Mouse (Mus musculus) left cerebral cortex, adult 8-10 months (tissue): ENCODE results near the gene Nfkbid. TPM values are rescaled to one million over a fixed set of nuclear protein-coding genes. Genes with fewer than 3 reads are reported as not detected.
A peak's percentile ranks its signal among the peaks of the same experiment; 100 is the strongest.
"Not testable (repeated sequence)": the region's sequence is repeated elsewhere in the genome, so short reads cannot be mapped to it uniquely, and the experiment has no call there.

Experiments used
- DNase-seq, 2 experiments: peaks; one replicate each; pipeline ENCODE4 v3.0.0; 2022; ENCODE audit warnings: low spot score in 2 of 2
- total RNA-seq, 4 experiments: library from RNA; stranded (reverse); gene quantifications; 2 replicates each; pipeline ENCODE4 v1.2.4; 2022

Gene Nfkbid
- total RNA-seq, 4 experiments from 2014 or later: 2.2 to 4.5 (median 2.8) TPM

- no peak for DNase-seq
Measured at GRCm38 (mm10) chr7:30463996-30464395, 42.5 kb downstream of the Nfkbid start.

GRCm38 (mm10) chr7:30464816-30465300 lies 43.3 kb downstream of the Nfkbid start:
- no peak for DNase-seq

GRCm38 (mm10) chr7:30472411-30472810 lies 50.9 kb downstream of the Nfkbid start:
- DNase-seq: no peak

- no peak for DNase-seq
Measured at GRCm38 (mm10) chr7:30474999-30475398, 53.5 kb downstream of the Nfkbid start.

GRCm38 (mm10) chr7:30476136-30476535 lies 54.6 kb downstream of the Nfkbid start:
- not testable (repeated sequence) for DNase-seq

GRCm38 (mm10) chr7:30477415-30478381 lies 56.2 kb downstream of the Nfkbid start:
- peak in 1 of 2 experiments; percentile 57 for DNase-seq

Other genes with a start within 250 kb of the Nfkbid start
- gene Cox7a1, start 237.6 kb upstream of the Nfkbid start, total RNA-seq: 1 to 10 TPM; 3.7 to 9.1 (median 5.7) TPM
- gene Capns1, start 222.9 kb upstream of the Nfkbid start, total RNA-seq: 100 to 1,000 TPM; 173 to 205 (median 180) TPM
- gene Polr2i, start 189.8 kb upstream of the Nfkbid start, total RNA-seq: 10 to 100 TPM; 56.6 to 66.4 (median 60.7) TPM
- gene Tbcb, start 189.5 kb upstream of the Nfkbid start, total RNA-seq: 100 to 1,000 TPM; 119 to 124 (median 122) TPM
- not detected for gene Ovol3, start 186.0 kb upstream of the Nfkbid start, total RNA-seq
- gene Thap8, start 141.6 kb upstream of the Nfkbid start, total RNA-seq: under 1 TPM; 0.36 to 0.50 (median 0.38) TPM
- 1 to 10 TPM; 1.4 to 2.9 (median 1.8) TPM for gene Wdr62, start 141.3 kb upstream of the Nfkbid start, total RNA-seq
- gene Clip3, start 130.0 kb upstream of the Nfkbid start, total RNA-seq: 100 to 1,000 TPM; 377 to 471 (median 424) TPM
- 10 to 100 TPM; 60.6 to 74.5 (median 62.8) TPM for gene Alkbh6, start 113.0 kb upstream of the Nfkbid start, total RNA-seq
- 10 to 100 TPM in 1 of 4 experiments, 1 to 10 TPM in 3; 7.4 to 10.5 (median 8.8) TPM for gene Syne4, start 106.9 kb upstream of the Nfkbid start, total RNA-seq
- gene E130208F15Rik, start 100.0 kb upstream of the Nfkbid start, total RNA-seq: under 1 TPM in 3 of 4 experiments, not detected in 1; 0.34 to 0.87 (median 0.48) TPM
- gene Sdhaf1, start 97.8 kb upstream of the Nfkbid start, total RNA-seq: 10 to 100 TPM in 1 of 4 experiments, 1 to 10 TPM in 3; 8.3 to 10.0 (median 9.0) TPM
- 10 to 100 TPM; 29.0 to 31.8 (median 31.0) TPM for gene Lrfn3, start 59.0 kb upstream of the Nfkbid start, total RNA-seq
- 100 to 1,000 TPM in 2 of 4 experiments, 10 to 100 TPM in 2; 25.2 to 334 (median 134) TPM for gene Tyrobp, start 8.0 kb upstream of the Nfkbid start, total RNA-seq
- 1 to 10 TPM in 3 of 4 experiments, not detected in 1; 1.4 to 3.0 (median 2.1) TPM for gene Hcst, start 1.9 kb upstream of the Nfkbid start, total RNA-seq
- gene Aplp1, start 23.8 kb downstream of the Nfkbid start, total RNA-seq: 1,000 to 10,000 TPM; 1,239 to 1,309 (median 1,269) TPM
- 10 to 100 TPM in 1 of 4 experiments, 1 to 10 TPM in 3; 5.5 to 10.2 (median 7.5) TPM for gene Kirrel2, start 36.0 kb downstream of the Nfkbid start, total RNA-seq
- under 1 TPM; 0.68 to 0.82 (median 0.75) TPM for gene Nphs1, start 36.6 kb downstream of the Nfkbid start, total RNA-seq
- not detected for gene Prodh2, start 71.9 kb downstream of the Nfkbid start, total RNA-seq
- 100 to 1,000 TPM; 177 to 184 (median 178) TPM for gene Arhgap33, start 113.3 kb downstream of the Nfkbid start, total RNA-seq
- 1 to 10 TPM; 5.5 to 8.1 (median 6.4) TPM for gene Hspb6, start 130.4 kb downstream of the Nfkbid start, total RNA-seq
- gene Proser3, start 130.6 kb downstream of the Nfkbid start, total RNA-seq: 1 to 10 TPM; 3.4 to 4.4 (median 4.0) TPM
- gene Lin37, start 138.1 kb downstream of the Nfkbid start, total RNA-seq: 10 to 100 TPM; 33.8 to 45.0 (median 41.1) TPM
- gene U2af1l4, start 141.6 kb downstream of the Nfkbid start, total RNA-seq: 10 to 100 TPM; 61.5 to 76.6 (median 71.7) TPM
- gene Gm49396, start 141.6 kb downstream of the Nfkbid start, total RNA-seq: 1 to 10 TPM; 5.7 to 7.5 (median 6.3) TPM
- 100 to 1,000 TPM in 3 of 4 experiments, 10 to 100 TPM in 1; 97.2 to 102 (median 101) TPM for gene Psenen, start 141.9 kb downstream of the Nfkbid start, total RNA-seq
- 1 to 10 TPM; 2.5 to 3.8 (median 2.8) TPM for gene Igflr1, start 143.7 kb downstream of the Nfkbid start, total RNA-seq
- 10 to 100 TPM; 43.7 to 52.9 (median 47.6) TPM for gene Kmt2b, start 167.0 kb downstream of the Nfkbid start, total RNA-seq
- gene Zbtb32, start 177.2 kb downstream of the Nfkbid start, total RNA-seq: not detected
- under 1 TPM in 3 of 4 experiments, not detected in 1; 0.23 to 0.51 (median 0.35) TPM for gene Upk1a, start 191.1 kb downstream of the Nfkbid start, total RNA-seq
- gene Cox6b1, start 204.4 kb downstream of the Nfkbid start, total RNA-seq: 100 to 1,000 TPM; 641 to 753 (median 694) TPM
- not detected for gene Etv2, start 214.1 kb downstream of the Nfkbid start, total RNA-seq
- 10 to 100 TPM; 57.5 to 68.0 (median 63.6) TPM for gene Rbm42, start 228.6 kb downstream of the Nfkbid start, total RNA-seq
- 1 to 10 TPM; 5.6 to 9.1 (median 7.3) TPM for gene Haus5, start 243.3 kb downstream of the Nfkbid start, total RNA-seq
- not detected for gene Pmis2, start 249.9 kb downstream of the Nfkbid start, total RNA-seq